Mouse (Mus musculus) urinary bladder, postnatal 36 days (tissue): ENCODE measurements around the gene Fbxl18.

Experiments used
- DNase-seq, 2 experiments: peaks; one replicate each; pipeline ENCODE4 v3.0.0; 2022; ENCODE audit warnings: low spot score in 2 of 2, mixed read lengths in 1 of 2

The Fbxl18 gene

GRCm38 (mm10) chr5:142915231-142915630, 20.0 kb upstream of the Fbxl18 start:
- no peak for DNase-seq

GRCm38 (mm10) chr5:142912739-142913138, 17.5 kb upstream of the Fbxl18 start:
- DNase-seq: no peak

GRCm38 (mm10) chr5:142912320-142912719, 17.1 kb upstream of the Fbxl18 start:
- no peak for DNase-seq

DNA sequence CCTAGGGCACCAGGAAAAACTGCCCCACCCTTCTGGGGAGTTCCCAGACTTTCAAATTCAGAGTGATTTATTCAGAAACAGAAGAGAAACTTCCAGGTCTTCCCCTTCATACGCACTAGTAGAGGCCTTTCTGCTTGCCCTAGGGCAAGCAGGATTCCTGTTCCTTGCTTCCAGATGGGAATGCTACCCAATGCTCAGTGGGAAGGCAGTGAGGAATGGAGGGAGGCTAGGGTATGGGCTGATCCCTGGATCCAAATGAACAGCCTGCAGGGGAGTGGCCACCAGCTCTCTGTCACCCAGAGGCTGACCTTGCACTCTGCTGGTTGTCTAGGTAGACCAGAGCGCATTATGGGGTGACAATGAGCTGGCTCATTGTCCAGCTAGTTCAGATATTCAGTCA, 16.4 kb upstream of the Fbxl18 start:
- no peak for DNase-seq

DNA sequence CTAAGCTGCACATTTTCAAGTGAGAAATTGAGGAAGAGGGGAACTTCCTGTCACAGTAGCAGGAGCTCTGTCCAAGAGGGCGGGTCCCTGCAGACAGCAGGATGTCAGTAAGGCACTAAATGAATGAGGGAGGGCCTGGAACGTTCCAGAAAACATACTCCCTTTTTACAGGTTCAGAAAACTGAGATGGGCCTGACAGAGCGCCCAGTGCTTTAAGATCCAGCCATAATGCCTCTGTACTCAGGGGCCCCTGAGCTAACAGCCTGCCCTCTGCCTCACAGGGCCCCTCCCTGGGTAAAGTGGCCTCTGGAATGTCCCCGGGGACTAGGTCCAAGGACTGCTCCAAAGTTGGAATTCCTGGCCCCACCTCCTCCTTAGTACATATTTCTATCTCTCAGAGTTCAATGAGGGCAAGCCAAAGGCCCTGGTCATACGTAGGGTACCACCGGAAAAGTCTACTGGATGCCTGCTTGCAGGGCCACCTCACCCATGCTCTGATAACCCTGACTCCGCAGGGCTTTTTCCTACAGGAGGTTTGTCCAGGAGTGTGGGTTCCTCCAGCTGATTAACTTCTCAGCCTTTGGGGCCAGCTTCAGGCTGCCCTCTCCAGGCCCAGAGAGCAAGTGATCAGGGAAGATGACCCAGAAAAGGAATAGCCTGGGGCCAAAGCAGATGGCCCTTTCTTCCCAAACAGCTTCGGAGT, 14.5 kb upstream of the Fbxl18 start:
- DNase-seq: no peak

DNA sequence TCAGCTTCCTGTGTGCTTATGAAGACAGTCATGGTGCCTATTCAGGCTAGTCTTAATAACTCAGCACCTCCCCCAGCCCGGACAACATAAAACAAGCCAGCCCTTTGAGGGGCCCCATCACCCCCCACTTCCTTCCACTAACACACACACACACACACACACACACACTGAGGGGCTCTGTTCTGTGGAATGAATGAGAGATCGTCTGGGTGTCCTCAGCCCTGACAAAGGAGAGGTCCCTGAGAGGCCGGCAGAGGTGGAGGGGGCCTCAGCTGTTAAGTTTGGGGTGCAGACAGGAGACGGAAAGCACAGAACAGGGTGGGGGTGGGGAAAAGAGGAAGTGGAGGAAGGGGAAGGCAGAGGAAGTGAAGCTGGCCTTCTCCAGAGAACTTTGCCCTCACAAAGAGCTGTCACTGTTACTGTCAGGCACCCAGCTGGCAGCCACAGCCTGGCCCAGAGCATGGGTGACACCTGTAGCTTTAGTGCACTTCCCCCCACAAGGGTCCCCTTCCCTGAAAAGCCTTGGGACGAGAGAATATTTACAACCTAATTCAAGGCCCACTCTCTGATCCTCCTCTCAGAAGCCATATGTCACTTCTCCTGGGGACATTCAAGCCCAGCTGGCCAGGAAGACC, 13.8 kb upstream of the Fbxl18 start:
- no peak for DNase-seq

DNA sequence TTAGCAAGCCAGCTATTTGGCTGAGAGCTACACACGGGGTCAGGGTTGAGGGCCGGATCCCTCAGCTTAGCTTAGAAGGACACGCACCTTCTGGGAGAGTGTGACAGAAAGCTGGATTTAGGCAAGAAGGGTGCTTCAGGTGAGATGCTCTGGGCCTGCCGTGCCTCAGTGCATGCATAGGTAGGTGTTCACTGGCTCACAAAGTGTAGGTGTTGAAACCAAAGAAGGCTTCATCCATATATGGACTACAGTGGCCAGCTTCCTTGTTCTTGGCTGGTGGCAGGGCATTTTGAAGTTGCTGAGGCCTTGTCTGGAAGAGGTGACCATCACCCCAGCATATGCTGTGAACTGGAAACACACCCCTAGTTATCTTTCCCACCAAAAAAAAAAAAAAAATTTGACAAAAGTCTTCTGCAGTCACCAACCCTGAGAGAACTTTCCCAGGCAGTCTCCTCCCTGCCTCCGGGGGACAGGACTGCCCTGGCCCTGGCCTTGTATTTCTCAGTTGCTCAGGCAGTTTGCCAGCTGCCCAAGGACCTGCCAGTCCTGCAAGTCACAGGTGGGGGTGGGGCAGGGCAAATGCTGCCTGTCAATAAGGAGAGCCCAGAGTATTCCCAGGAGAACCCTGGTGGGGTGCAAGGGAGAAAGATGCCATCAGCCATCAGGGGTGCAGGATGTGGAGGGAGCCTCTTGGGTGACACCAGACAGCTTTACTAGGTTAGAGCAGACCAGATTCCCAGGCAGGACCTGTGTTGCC, 12.8 kb upstream of the Fbxl18 start:
- DNase-seq: peak in 1 of 2 experiments; percentile 80

- DNase-seq: peak in 1 of 2 experiments; percentile 57
Measured at GRCm38 (mm10) chr5:142907048-142907802, 12.0 kb upstream of the Fbxl18 start.

- peak; percentile 95 to 97 for DNase-seq
Measured at GRCm38 (mm10) chr5:142906532-142907047, 11.4 kb upstream of the Fbxl18 start, which contains the start of gene Actb. Actb (minus strand) TSS chr5:142906754.

- peak; percentile 99 to 100 for DNase-seq
Measured at GRCm38 (mm10) chr5:142905725-142906531, 10.7 kb upstream of the Fbxl18 start.

GRCm38 (mm10) chr5:142905038-142905695, 9.9 kb upstream of the Fbxl18 start:
- no peak for DNase-seq

- DNase-seq: no peak
Measured at GRCm38 (mm10) chr5:142904208-142905037, 9.2 kb upstream of the Fbxl18 start.

DNA sequence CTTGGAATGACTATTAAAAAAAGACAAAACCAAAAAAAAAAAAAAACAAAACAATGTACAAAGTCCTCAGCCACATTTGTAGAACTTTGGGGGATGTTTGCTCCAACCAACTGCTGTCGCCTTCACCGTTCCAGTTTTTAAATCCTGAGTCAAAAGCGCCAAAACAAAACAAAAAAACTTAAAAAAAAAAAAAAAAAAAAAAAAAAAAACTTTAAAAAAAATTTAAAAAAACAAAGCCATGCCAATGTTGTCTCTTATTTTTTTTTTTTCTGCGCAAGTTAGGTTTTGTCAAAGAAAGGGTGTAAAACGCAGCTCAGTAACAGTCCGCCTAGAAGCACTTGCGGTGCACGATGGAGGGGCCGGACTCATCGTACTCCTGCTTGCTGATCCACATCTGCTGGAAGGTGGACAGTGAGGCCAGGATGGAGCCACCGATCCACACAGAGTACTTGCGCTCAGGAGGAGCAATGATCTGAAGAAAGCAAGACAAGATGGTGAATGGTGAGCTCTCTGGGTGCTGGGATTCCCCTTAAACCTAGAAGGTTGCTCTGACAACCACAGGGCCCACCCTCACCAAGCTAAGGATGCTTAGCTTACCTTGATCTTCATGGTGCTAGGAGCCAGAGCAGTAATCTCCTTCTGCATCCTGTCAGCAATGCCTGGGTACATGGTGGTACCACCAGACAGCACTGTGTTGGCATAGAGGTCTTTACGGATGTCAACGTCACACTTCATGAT, 8.4 kb upstream of the Fbxl18 start:
- DNase-seq: no peak

DNA sequence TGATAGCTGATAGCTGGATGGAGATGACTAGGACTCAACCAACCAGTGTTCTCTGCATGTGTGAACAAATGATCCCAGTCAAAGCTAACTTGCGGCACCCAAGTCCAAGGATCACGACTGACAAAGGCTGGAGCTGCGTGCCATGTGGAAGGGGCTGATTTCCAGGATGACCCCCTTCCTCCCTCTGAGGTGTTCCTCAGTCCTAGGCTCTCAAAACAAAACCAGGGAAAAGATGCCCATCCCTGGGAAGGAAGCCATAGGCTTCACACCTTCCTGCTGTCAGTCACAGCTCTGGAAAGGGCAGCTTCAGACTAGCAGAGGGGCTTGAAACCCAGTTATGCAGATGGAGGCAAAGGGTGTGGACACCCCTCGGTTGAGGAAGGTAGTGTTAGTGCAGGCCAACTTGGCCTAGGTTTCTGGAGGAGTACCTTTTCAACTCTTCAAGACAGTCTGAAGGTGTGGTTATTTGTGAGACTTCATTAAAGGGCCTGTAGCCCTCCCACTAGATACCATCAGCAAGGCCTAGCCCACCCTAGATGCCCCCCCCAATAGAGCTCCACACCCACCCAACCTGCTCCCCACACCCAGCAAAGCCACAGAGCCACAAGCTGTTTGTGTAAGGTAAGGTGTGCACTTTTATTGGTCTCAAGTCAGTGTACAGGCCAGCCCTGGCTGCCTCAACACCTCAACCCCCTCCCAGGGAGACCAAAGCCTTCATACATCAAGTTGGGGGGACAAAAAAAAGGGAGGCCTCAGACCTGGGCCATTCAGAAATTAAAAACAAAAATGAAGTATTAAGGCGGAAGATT, 7.5 kb upstream of the Fbxl18 start:
- DNase-seq: no peak

- no peak for DNase-seq
Measured at GRCm38 (mm10) chr5:142901846-142902505, 6.8 kb upstream of the Fbxl18 start.

DNA sequence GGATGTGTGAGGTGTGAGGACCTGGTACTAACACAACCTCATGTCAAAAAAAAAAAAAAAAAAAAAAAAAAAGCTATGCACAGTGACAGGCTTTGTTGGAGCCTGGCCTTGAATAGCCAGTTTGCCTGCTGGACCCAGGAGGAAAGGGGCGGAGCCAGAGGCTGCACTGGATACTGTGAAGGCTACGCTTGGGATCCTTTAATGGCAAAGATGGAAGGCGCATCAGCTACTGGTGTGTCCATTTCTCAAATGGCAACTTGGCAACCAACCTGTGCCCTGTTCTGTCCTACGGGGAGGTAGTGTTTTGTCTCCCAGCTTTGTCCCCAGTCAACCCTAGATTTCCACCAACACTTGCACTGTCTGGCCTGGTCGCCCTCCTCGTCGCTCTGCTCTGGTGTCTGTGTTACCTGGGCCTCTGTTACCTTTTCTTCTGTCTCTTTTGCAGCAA, 6.2 kb upstream of the Fbxl18 start:
- DNase-seq: peak in 1 of 2 experiments; percentile 49

DNA sequence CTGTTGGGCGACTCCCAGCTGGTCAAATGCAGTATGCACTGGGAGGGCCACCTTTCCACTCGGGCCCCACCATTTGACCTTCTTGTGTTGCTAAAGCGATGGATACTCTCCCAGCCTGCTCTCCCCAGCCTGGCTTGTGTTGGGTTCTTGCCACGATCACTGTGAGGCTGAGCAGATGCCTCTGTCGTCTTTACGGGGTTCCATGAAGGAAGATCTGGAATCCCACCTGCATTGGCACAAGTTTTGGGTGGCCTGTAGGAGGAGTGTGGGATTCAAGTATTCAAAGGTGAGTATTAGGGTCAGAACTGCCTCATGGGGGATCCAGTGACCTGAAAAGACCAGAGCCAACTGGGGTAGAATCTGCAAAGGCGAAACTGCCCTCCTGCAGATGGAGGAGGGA, 5.4 kb upstream of the Fbxl18 start:
- no peak for DNase-seq
